Mouse (Mus musculus) heart, embryonic 14.5 days (tissue): Measurements from ENCODE around the gene Cavin4. TPM values are rescaled to one million over a fixed set of nuclear protein-coding genes. Genes with fewer than 3 reads are reported as not detected.

Experiments
- ATAC-seq: fragments of 200-750 bp; cut with Nextera tagmentation; 2 replicates; pipeline ENCODE4 v1.8.0; 2017; ENCODE audit warnings: low read depth, moderate TSS enrichment; ENCODE audit not compliant: insufficient number of reproducible peaks, insufficient read depth, low FRiP score
- H3K27ac ChIP-seq, 2 experiments: fragments of 200-500 bp in 1 of 2; fragments of 300-500 bp in 1 of 2; sonication (generic) in 1 of 2; replicated peaks in 1 of 2; 2 replicates each; pipeline ENCODE4 v1.5.1; 2012 to 2014; ENCODE audit warnings: low read depth in 2 of 2, low read length in 2 of 2, control low read depth in 1 of 2, mild to moderate bottlenecking in 1 of 2, mixed read lengths in 1 of 2; ENCODE audit not compliant: control insufficient read depth in 1 of 2, insufficient read depth in 1 of 2
- H3K27me3 ChIP-seq: fragments of 300-500 bp; sonication (generic); 2 replicates; pipeline ENCODE4 v1.6.1; 2014; ENCODE audit warnings: mild to moderate bottlenecking, low read length, control low read depth; ENCODE audit not compliant: control insufficient read depth, insufficient read depth
- H3K36me3 ChIP-seq: fragments of 300-500 bp; sonication (generic); 2 replicates; pipeline ENCODE4 v1.6.1; 2014; ENCODE audit warnings: mild to moderate bottlenecking, control low read depth, low read length, mixed read lengths; ENCODE audit not compliant: control insufficient read depth, insufficient read depth
- H3K4me1 ChIP-seq, 2 experiments: fragments of 200-500 bp in 1 of 2; fragments of 300-500 bp in 1 of 2; sonication (generic) in 1 of 2; 2 replicates each; pipeline ENCODE4 v1.6.1; 2012 to 2014; ENCODE audit warnings: low read length in 2 of 2, control low read depth in 1 of 2, mixed read lengths in 1 of 2; ENCODE audit not compliant: control insufficient read depth in 2 of 2, insufficient read depth in 2 of 2
- H3K4me2 ChIP-seq: fragments of 300-500 bp; sonication (generic); 2 replicates; pipeline ENCODE4 v1.6.1; 2014; ENCODE audit warnings: mild to moderate bottlenecking, low read length
- H3K4me3 ChIP-seq, 2 experiments: fragments of 200-500 bp in 1 of 2; fragments of 300-500 bp in 1 of 2; sonication (generic) in 1 of 2; 2 replicates each; pipeline ENCODE4 v1.5.1; 2012 to 2014; ENCODE audit warnings: low read length in 2 of 2, mild to moderate bottlenecking in 2 of 2, control low read depth in 1 of 2, low read depth in 1 of 2, moderate library complexity in 1 of 2; ENCODE audit not compliant: control insufficient read depth in 1 of 2, insufficient read depth in 1 of 2
- H3K9ac ChIP-seq: fragments of 300-500 bp; sonication (generic); 2 replicates; pipeline ENCODE4 v1.6.1; 2014; ENCODE audit warnings: mild to moderate bottlenecking, low read length
- H3K9me3 ChIP-seq: fragments of 300-500 bp; sonication (generic); 2 replicates; pipeline ENCODE4 v1.6.1; 2016; ENCODE audit warnings: low read length, control low read depth; ENCODE audit not compliant: control insufficient read depth
- WGBS: fragments of 180-500 bp; shearing (Covaris S2); extraction: QIAGEN DNeasy Blood & Tissue Kit; methylation state at CpG from one replicate; pipeline ENCODE4 v1.1.7; 2014; 5-methylcytosine and 5-hydroxymethylcytosine counted together
- polyA plus RNA-seq: library from polyadenylated mRNA; unstranded; fragments of >200 nt; fragmentation: Nextera tagmentation; extraction: Ambion mirVana; gene quantifications from 2 replicates; pipeline ENCODE4 v1.2.1, GENCODE M21; 2014

Gene Cavin4
- polyA plus RNA-seq, 1 experiment from 2014 or later = 9.0 TPM

DNA sequence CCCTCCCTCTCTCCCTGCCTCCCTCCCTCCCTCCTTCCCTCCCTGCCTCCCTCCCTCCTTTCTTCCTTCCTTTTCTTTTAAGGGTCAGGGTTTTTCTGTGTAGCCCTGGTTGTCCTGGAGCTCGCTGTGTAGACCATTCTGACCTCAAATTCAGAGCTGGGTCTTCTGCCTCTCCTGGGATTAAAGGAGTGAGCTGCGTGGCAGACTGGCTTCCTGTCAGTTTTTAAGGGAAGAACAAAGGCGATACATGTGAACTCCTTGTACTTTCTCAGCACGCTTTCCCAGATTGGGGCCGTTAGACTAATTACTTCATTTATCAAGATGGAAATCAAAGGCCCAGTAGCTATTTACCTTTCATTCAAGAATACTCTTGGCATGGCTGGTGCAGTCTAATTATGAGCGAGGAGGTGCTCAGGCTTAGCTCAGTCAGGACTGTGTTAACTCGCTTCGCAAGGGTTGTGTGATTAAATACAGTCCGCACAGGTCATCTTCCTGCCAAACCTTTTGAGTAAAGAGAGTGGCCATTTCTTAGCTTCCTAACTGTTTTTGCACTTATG lies 29.5 kb downstream of the Cavin4 start:
- no peak overlapping the region for H3K27ac ChIP-seq
- H3K36me3 ChIP-seq = no peaks in the 10 kb centered on the region
- H3K4me3 ChIP-seq = no peak overlapping the region
- H3K9me3 ChIP-seq = no peaks in the 10 kb centered on the region
- H3K4me2 ChIP-seq = no peak overlapping the region
- no peaks in the 10 kb centered on the region for H3K4me1 ChIP-seq
- WGBS = 68% methylated on average over 9 of the region's 9 CpGs
- no peak for ATAC-seq
- H3K9ac ChIP-seq = no peak overlapping the region
- no peaks in the 10 kb centered on the region for H3K27me3 ChIP-seq

DNA sequence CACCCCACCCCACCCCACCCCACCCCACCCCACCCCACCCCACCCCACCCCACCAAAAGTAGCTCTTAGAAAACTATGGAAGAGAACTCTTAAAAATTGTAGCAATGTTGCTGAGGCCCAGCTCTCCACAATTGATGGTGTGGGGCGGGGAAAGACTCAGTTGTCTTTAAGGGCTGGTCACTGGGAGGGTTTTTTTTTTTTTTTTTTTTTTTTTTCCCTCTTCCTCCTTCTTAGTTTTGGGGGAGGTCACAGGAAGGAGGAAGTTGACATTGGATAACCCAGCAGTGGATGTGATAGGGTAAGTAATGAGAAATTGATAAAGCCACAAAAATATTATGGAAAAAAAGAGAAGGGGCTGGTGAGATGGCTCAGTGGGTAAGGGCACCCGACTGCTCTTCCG lies 33.4 kb downstream of the Cavin4 start:
- Histone ChIP-seq H3K27ac (no peak overlapping the region), H3K9ac (no peak overlapping the region), H3K4me3 (no peak overlapping the region), H3K4me2 (no peak overlapping the region), H3K27me3 (no peaks in the 10 kb centered on the region), H3K4me1 (no peaks in the 10 kb centered on the region), H3K36me3 (no peaks in the 10 kb centered on the region), H3K9me3 (no peaks in the 10 kb centered on the region)
- no peak for ATAC-seq
- WGBS = 94% methylated on average over 3 of the region's 3 CpGs

DNA sequence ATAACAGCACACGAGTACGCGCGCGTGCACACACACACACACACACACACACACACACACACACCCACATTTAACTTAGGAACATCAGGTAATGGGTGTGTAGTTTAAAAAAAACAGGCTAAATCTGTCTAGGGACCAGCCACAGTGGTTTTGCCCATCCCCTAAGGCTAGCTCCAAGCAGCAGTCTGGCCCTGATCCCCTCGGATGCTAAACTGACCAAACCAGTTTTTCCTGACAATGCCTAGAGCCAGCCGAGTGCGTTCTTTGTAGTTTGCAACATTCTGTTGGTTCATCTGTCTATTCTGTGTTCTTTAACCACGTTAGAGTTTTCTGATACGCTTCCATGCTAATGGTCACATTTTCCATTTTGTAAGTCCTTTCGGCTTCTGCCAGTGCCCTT lies 34.0 kb downstream of the Cavin4 start:
- Histone ChIP-seq H3K27me3 (no peaks in the 10 kb centered on the region), H3K4me3 (no peak overlapping the region), H3K4me1 (no peaks in the 10 kb centered on the region), H3K4me2 (no peak overlapping the region), H3K36me3 (no peaks in the 10 kb centered on the region), H3K27ac (no peak overlapping the region), H3K9me3 (no peaks in the 10 kb centered on the region), H3K9ac (no peak overlapping the region)
- no peak for ATAC-seq
- 55% methylated on average over 11 of the region's 11 CpGs for WGBS

DNA sequence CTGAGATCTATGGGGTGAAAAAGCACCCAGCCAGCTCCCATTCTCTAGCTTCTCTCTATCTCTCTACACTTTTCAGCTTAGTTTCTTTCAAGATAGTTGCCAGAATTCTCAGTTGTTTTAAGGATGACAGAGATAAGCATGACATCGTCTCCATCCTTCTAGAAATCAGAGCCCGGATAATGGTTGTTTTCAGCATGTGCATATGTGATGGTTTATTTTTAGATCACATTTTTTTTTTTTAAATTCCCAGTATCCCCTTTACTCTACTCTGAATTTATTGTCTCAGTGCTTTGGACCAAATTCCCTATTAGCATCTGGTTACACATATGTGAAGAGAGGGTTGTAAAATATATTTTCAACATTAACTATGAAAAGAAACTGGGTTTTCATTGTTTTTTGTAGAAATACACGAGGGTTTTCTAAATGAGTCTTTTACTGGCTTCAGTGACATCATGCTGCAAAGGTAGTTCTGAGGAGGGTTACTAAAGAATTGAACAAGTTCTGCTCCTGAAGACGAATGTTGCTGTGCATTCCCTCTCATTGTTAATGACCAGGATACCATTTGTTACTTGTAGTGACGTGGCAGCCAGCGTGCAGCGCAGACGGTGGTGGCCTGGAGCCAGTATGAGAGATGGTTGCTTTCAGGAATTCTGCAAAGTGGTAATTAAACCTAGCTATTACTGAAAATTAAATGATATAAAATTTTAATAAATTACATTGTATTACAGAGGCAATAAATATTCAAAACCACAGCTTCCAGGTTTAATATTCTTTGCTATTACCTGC lies 52.7 kb downstream of the Cavin4 start:
- no peaks in the 10 kb centered on the region for H3K9me3 ChIP-seq
- H3K9ac ChIP-seq = no peak overlapping the region
- H3K4me3 ChIP-seq = no peak overlapping the region
- ATAC-seq = no peak
- 0 out of 4 replicates have a peak, but pooled peaks cover 0 to 2% of the 10 kb centered on the region in 2 experiments for H3K4me1 ChIP-seq
- H3K36me3 ChIP-seq = no peaks in the 10 kb centered on the region
- H3K27ac ChIP-seq = no peak overlapping the region
- WGBS = 65% methylated on average over 8 of the region's 8 CpGs
- H3K4me2 ChIP-seq = no peak overlapping the region
- no peaks in the 10 kb centered on the region for H3K27me3 ChIP-seq

DNA sequence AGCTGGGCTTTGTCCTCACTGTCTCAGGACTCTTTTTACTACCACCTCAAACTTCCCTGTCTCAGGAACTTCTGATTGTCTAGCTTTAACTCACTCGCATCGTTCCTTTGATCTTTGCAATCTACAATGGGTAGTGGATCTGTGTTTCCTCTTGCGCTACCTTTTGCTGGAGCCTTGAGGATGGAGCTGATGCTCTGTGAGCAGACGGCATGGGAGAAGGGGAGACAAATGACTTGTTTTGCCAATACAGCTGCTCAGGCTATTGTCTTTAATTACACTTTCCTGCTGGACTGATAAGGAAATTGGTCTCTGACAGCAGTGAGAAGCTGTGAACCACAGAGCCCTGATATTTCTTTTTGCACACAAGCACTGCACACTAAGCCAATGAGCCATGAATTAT lies 53.5 kb downstream of the Cavin4 start:
- Histone ChIP-seq H3K9ac (no peak overlapping the region), H3K4me2 (no peak overlapping the region), H3K9me3 (no peaks in the 10 kb centered on the region), H3K27ac (no peak overlapping the region), H3K27me3 (no peaks in the 10 kb centered on the region), H3K4me1 (0 out of 4 replicates have a peak, but pooled peaks cover 0 to 2% of the 10 kb centered on the region in 2 experiments), H3K4me3 (no peak overlapping the region), H3K36me3 (no peaks in the 10 kb centered on the region)
- ATAC-seq = no peak
- WGBS = 31% methylated on average over 4 of the region's 4 CpGs

Other genes with a start within 250 kb of the Cavin4 start
- 35.7 and 36.3 TPM in 2 replicates for gene Tex10, start 190.1 kb upstream of the Cavin4 start, polyA plus RNA-seq
- 26.7 and 28.9 TPM in 2 replicates for gene Msantd3, start 123.6 kb upstream of the Cavin4 start, polyA plus RNA-seq
- gene Tmeff1, start 78.3 kb upstream of the Cavin4 start, polyA plus RNA-seq = 35.7 and 41.8 TPM in 2 replicates